Mouse (Mus musculus) erythroid progenitor cell, adult 5-6 weeks (primary cell): ENCODE measurements around the gene Ppox. TPM values are rescaled to one million over a fixed set of nuclear protein-coding genes. Genes with fewer than 3 reads are reported as not detected.
"Not testable (repeated sequence)": the region's sequence is repeated elsewhere in the genome, so short reads cannot be mapped to it uniquely, and the experiment has no call there.

Source experiments
- ATAC-seq: replicated peaks from 2 replicates; pipeline ENCODE4 v1.8.0; 2016; ENCODE audit warnings: moderate number of reproducible peaks, mild to moderate bottlenecking, moderate TSS enrichment, inconsistent platforms; ENCODE audit not compliant: poor library complexity, low FRiP score, severe bottlenecking
- total RNA-seq, 2 experiments: library from RNA; stranded (forward) in 1 of 2; stranded (reverse) in 1 of 2; fragments of 150-400 nt in 1 of 2; fragments of 186-747, 209-891 nt in 1 of 2; gene quantifications; 2 replicates each; pipeline versions ENCODE4 v1.2.3 to v1.2.4; 2015 to 2017; ENCODE audit warnings: low replicate concordance in 2 of 2

Ppox gene
- total RNA-seq, 2 experiments from 2014 or later: 765 to 799 TPM

DNA sequence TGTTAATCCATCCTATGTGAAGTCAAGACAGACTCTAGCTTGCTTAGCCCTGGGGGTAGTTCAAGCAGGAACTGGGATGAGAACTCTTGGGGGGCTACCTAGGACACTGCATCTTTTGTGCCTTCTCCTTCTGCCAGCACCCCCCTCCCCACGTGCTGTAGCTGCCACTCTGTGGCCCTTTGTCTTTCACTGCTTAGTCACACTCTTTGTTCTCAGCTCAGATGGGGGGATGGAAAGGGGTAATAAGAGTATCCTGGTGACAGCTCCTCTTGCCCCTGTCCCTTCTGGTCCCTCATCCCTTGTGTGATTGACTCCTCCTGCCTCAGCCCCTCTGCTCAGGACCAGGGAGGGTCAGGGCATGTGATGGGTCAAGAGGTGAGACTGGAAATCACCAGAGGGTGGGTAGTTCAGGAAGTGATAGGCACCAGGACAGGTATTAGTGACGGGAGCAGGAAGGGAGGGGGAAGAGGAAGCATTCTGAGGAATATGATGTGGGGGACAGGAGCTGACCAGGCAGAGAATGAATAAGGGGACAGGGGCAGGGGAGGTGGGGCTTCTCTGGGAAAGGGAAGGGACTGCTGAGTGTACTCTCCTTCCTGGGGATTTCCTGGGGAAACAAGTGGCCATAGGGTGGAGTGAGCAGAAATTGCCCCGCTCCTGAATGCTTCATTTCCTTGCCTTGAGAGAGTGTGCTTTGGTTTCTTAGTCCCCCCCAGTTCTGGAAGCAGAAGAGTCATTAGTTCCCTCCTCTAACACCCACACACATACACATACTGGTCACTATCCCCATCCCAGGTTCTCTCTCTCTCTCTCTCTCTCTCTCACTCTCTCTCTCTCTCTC, 32.4 kb downstream of the Ppox start:
- no peak for ATAC-seq

DNA sequence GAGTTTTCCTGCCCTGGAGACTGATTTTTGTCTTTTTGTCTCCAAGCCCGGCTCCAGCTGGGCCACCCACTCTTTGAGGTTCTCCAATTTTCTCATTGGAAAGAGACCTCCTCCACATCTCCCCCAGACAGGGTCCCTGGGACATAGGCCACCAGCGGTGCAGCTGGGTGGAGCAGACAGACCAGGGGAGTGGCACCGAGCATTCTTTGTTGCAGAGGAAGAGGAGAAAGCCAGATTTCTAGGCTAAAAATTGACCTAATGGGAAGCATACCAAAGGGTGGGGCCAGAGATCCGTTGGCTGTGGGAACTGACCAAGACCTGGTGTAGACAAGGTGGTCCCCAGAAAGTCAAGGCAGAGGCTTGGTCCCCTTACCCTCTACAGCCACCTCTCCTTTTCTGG, 33.1 kb downstream of the Ppox start:
- ATAC-seq: no peak

GRCm38 (mm10) chr1:171247453-171247841, 33.5 kb downstream of the Ppox start:
- ATAC-seq: 0 out of 2 replicates have a peak, but pooled peaks have one; percentile 6

DNA sequence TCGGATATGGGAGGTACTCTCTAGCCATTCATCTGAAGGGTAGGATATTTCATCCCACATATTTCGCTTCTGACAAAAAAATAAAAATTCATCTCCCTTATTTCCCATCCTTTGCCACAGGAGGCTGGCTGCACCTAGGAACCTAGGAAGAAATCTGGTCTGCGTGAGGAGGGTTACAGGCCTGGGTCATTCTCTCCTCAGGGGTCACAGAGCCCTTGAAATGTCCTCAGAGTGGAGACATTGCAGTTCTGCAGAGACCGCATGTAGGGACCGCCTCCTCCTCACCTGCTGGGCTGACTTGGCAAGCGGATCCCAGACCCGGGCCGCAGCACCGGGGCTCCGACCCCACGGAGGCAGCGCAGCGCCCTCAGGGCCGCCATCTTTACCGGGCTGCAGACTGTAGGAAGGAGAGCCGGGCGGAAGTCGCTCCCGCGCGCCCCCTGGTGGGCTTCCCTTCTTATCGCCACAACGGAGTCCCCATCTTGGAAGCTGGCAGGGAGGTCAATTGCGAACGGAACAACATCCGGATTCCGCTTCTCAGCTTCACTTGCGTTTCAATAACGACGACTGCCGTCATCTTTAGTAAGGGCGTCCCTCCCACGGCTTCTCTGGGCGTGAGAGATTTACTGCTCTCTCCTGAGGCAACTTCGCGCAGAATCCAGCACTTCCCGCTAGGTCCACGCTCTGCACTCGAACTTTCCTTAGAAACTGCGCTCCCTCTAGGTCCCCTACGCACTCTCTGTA, 34.1 kb downstream of the Ppox start:
- peak; percentile 98 for ATAC-seq

GRCm38 (mm10) chr1:171245353-171245752, 35.6 kb downstream of the Ppox start:
- ATAC-seq: no peak

- ATAC-seq: not testable (repeated sequence)
Measured at GRCm38 (mm10) chr1:171241952-171242351, 39.0 kb downstream of the Ppox start.

GRCm38 (mm10) chr1:171240911-171241310, 40.1 kb downstream of the Ppox start:
- no peak for ATAC-seq

GRCm38 (mm10) chr1:171239992-171240744, 40.8 kb downstream of the Ppox start:
- no peak for ATAC-seq

GRCm38 (mm10) chr1:171238463-171238862, 42.5 kb downstream of the Ppox start:
- peak; percentile 81 for ATAC-seq

GRCm38 (mm10) chr1:171237438-171237837, 43.5 kb downstream of the Ppox start:
- ATAC-seq: no peak

DNA sequence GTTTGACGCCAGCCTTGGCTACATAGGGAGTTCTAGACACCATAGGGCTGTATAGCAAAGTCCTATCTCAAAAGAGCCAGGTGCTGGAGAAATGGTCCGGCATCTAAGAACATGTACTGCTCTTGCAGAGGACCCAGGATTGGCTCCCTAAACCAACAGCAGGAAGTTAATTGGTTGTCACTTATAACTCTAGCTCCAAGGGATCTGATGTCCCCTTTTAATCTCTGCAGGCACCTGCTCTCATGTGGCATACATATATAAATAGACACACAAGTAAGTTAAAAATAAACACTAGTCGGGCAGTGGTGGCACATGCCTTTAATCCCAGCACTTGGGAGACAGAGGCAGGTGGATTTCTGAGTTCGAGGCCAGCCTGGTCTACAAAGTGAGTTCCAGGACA, 45.2 kb downstream of the Ppox start:
- ATAC-seq: no peak

- no peak for ATAC-seq
Measured at GRCm38 (mm10) chr1:171234538-171234937, 46.4 kb downstream of the Ppox start.

DNA sequence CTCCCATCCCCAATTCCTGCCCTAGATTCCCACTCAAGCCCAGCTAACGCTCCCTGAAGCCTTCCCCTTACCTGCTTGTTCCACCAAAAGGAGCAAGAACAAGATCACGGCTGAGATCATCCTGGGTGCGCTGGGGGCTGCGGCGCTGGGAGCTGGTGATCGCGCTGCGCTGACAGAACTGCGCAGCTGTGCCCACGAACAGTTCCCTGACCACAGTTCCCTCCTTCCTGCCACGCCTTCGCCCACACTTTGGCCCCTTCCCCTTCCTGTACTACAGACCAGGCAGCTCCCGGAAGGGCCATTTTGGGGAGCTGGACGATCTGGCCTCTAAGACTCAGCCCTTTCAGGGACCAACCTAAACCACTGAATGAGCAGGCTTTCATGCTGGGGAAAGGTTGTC, 46.9 kb downstream of the Ppox start, which contains the start of gene Fcer1g:
TSS of gene Fcer1g (minus strand) at position 240 of the 400 bp plus-strand sequence.
- no peak for ATAC-seq

- ATAC-seq: no peak
Measured at GRCm38 (mm10) chr1:171232800-171233730, 47.9 kb downstream of the Ppox start.

DNA sequence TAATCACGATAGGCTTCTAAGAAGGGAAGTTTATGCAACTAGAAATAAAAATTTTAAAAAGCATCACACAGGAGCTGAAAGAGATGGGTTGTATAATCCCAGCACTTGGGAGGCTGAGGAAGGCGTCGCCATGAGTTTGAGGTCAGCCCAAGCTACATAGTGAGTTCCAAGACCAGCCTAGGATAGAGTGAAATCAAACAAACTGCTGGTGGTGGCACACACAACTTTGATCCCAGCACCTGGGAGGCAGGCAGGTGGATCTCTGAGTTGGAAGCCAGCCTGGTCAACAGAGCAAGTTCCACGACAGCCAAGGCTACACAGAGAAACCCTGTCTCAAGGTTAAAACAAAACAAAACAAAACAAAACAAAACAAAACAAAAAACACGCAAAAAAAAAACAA, 48.6 kb downstream of the Ppox start:
- ATAC-seq: no peak

GRCm38 (mm10) chr1:171231844-171232243, 49.1 kb downstream of the Ppox start:
- no peak for ATAC-seq

DNA sequence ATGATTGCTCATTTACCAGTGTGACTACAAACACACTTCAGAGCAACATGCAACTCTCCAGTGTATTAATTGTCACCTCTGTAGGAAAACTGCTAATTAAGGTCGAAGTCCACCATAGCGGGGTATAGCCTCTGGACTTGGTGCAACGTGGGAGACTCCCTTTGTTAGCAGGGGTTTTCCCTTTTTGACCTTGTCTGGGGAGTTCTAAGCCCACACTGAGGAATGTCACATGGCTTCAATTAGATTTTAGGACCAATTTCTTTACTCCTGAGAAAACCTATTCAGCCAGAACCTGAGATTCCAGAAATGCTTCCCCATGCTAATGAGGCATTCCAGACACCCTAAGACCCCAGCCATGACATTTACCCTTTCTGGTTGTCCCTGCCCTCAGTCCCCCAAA, 50.8 kb downstream of the Ppox start:
- ATAC-seq: no peak

DNA sequence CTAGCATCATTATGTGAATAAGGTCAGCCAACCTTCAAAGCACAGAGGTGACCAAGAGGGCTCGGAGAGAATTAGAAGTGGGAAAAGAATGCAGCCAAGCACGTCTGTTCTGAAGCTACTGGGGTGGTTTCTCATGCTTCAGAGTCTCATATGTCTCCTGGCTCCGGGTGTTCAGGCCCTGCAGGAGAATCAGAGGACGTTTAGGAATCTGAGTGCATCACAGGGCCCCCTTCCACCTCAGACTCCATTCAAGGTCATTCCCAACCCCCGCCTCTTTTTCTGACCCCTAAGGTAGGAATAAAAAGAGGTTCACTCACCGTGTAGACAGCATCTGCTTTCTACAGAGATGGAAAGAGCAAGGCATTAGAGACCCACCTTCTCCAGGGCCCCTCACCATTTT, 51.2 kb downstream of the Ppox start:
- ATAC-seq: no peak

GRCm38 (mm10) chr1:171227879-171228278, 53.1 kb downstream of the Ppox start:
- ATAC-seq: no peak
